Mouse (Mus musculus) erythroblast, embryonic 14.5 days (primary cell): ENCODE data around the gene Cacna2d3.

ENCODE experiments used
- GATA1 ChIP-seq: IDR thresholded peaks from 2 replicates; pipeline ENCODE4 v1.6.1; 2012; ENCODE audit warnings: low read length, inconsistent platforms, mixed read lengths
- TAL1 ChIP-seq: IDR thresholded peaks from 3 replicates; pipeline ENCODE4 v1.6.1; 2012; ENCODE audit warnings: low read length, inconsistent platforms, mixed read lengths

DNA sequence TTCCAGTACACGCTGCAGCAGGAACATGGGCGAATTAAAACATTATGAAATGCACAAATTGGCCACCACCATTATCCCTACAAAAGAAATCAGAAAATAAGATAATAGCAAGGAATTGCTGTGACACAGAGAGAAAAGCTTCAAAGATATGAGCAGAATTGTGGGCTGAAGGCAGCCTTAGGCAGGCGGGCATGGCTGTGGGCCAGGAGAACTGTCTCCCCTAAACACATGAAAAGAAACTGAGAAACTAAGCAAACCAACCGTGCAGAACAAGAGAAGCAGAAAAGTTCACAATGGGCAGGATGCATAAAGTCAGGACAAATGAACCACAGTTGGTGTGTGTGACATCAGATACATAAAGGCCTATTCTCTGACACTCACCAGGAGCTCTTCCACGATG is 51.8 kb downstream of the Cacna2d3 start:
- TF ChIP-seq GATA1, result no peak
- TF ChIP-seq TAL1, result no peak
